Mouse (Mus musculus): Measurements from ENCODE around the gene Ubl3. TPM values are rescaled to one million over a fixed set of nuclear protein-coding genes. Genes with fewer than 3 reads are reported as not detected.

Gene Ubl3
- polyA plus RNA-seq, 1 experiment from 2014 or later = 68.1 TPM

GRCm38 (mm10) chr5:148464489-148464888 is 88.1 kb downstream of the Ubl3 start:
- H3K27ac ChIP-seq = no peak overlapping the region
- 71% methylated on average over 7 of the region's 7 CpGs for WGBS
- H3K27me3 ChIP-seq = no peaks in the 10 kb centered on the region
- no peak overlapping the region for H3K4me3 ChIP-seq
- H3K9ac ChIP-seq = no peak overlapping the region
- H3K4me1 ChIP-seq = peaks cover 29% of the 10 kb centered on the region
- no peak overlapping the region for H3K4me2 ChIP-seq (replicated peaks)
- H3K9me3 ChIP-seq = peaks cover 4% of the 10 kb centered on the region; the same call in 1 of the 2 replicates
- H3K36me3 ChIP-seq = no peaks in the 10 kb centered on the region
- ATAC-seq (ENCODE audit: low FRiP score, low read depth) = no peak

GRCm38 (mm10) chr5:148463783-148464294 is 88.8 kb downstream of the Ubl3 start:
- peaks cover 4% of the 10 kb centered on the region; the same call in 1 of the 2 replicates for H3K9me3 ChIP-seq
- no peaks in the 10 kb centered on the region for H3K36me3 ChIP-seq
- no peaks in the 10 kb centered on the region for H3K27me3 ChIP-seq
- H3K27ac ChIP-seq = no peak overlapping the region
- 90% methylated on average over 6 of the region's 6 CpGs for WGBS
- no peak for ATAC-seq (ENCODE audit: low FRiP score, low read depth)
- H3K4me2 ChIP-seq (replicated peaks) = no peak overlapping the region
- H3K9ac ChIP-seq = no peak overlapping the region
- H3K4me1 ChIP-seq = peaks cover 24% of the 10 kb centered on the region
- H3K4me3 ChIP-seq = no peak overlapping the region

Other genes starting within 250 kb of the Ubl3 start
- gene Slc7a1, start 152.9 kb downstream of the Ubl3 start, polyA plus RNA-seq (2015; fragmentation: Nextera tagmentation; extraction: Ambion mirVana) = 13.7 and 14.9 TPM in 2 replicates

Measured in limb, embryonic 13.5 days (tissue).